Mouse (Mus musculus): ENCODE data around the gene Tmem246. TPM values are rescaled to one million over a fixed set of nuclear protein-coding genes. Genes with fewer than 3 reads are reported as not detected.
A peak's percentile ranks its signal among the peaks of the same experiment; 100 is the strongest.
"Not testable (repeated sequence)": the region's sequence is repeated elsewhere in the genome, so short reads cannot be mapped to it uniquely, and the experiment has no call there.

Gene Tmem246
- total RNA-seq (2021) (10 to 100 TPM in 1 of 2 experiments, 1 to 10 TPM in 1; 9.7 to 14.4 TPM), polyA plus RNA-seq (2012; rRNA removed) (12.8 and 17.0 TPM in 2 replicates)
- long read RNA-seq, transcript Tmem246-201 (2 exons, 2,989 nt), result minor isoform, 10 of 37 reads
- long read RNA-seq, transcript Tmem246-202 (2 exons, 748 nt), result major isoform, 21 of 37 reads
- long read RNA-seq, partial matches to known transcripts, result 0 of 37 reads
- long read RNA-seq, other reads (novel, unspliced or antisense), result 6 of 37 reads

GRCm38 (mm10) chr4:49597183-49598100, at the start of gene Tmem246:
TSS of gene Tmem246 (minus strand) at chr4:49597876.
- peak; percentile 81 for DNase-seq

- no peak for DNase-seq
These were observed 42.2 kb upstream of the Tmem246 start for GRCm38 (mm10) chr4:49639913-49640312.

- DNase-seq, result no peak
These were observed 40.1 kb upstream of the Tmem246 start for GRCm38 (mm10) chr4:49637821-49638220.

DNA sequence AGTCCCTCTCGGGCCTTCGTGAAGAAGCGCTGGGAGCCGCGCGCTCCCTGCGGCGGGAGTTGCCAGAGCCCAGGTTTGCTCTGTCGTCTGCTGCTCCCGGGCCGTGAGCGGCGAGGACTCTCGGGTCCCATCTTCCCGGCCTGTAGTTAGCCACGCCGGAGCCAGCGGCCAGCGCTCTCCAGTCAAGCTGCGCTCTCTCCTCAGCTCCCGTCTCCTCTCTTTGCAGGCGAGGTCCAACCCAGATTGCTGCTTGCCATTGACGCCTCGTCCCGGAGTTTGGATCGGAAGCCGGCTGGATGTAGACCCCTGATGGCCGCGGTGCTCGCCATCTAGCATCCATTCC, 34.4 kb upstream of the Tmem246 start:
- DNase-seq, result no peak

GRCm38 (mm10) chr4:49631319-49632138, 33.9 kb upstream of the Tmem246 start, which contains the start of gene Rnf20:
TSS of gene Rnf20 (plus strand) at chr4:49632006.
- DNase-seq, result peak; percentile 96

GRCm38 (mm10) chr4:49628941-49629340, 31.3 kb upstream of the Tmem246 start:
- no peak for DNase-seq

DNA sequence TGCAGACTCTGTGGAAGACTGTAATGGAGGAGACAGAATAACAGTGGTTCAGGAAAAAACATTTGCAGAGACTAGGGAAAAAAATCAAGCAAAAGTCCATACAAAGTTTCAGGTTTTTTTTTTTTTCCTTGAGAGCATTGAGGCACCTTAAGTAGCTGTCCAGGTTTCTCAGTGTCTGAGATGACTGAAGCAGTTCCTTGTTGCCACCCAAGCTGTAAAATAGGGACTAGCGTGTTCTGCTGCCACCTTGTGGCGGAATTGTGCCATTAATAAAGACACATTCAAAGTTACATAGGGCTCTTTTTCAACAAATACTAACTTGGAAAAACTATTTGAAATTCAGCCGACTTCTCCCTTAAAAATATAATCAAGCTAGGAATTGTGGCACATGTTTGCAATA, 29.3 kb upstream of the Tmem246 start:
- DNase-seq, result peak; percentile 59

- not testable (repeated sequence) for DNase-seq
These were observed 27.3 kb upstream of the Tmem246 start for GRCm38 (mm10) chr4:49624969-49625368.

DNA sequence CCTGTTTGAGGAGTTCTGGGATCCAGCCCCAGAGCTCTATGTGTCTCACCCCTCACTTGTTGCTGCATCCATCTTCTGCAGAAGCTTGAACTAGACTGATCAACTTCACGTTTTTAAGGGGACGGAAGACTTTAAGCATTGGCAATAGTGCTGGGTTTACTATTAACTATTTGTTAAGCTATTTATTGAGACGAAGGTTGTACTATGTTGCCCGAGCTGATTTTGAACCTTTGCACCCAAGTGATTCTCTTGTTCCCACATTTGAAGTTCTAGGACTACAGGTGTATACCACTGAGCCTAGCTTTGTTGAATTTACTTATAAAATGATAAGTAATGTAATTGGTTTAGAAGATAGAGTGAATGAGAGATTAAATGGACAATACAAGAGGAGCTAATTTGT, 26.2 kb upstream of the Tmem246 start:
- no peak for DNase-seq

GRCm38 (mm10) chr4:49622272-49622671, 24.6 kb upstream of the Tmem246 start:
- no peak for DNase-seq

DNA sequence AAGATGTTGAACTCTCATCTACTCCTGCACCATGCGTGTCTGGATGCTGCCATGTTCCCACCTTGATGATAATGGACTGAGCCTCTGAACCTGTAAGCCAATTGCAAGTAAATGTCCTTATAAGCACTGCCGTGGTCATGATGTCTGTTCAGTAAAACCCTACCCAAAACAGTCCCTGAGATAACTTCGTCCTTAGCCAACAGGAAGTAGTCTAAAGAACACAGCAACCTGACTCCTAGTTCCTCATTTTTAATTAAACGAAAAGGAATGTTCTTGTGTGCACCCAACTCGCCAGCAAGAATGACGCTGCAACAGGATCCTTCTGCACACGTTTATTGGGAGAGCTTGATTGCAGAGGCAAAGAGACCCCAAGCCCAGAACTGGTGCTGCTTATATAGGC, 22.2 kb upstream of the Tmem246 start:
- not testable (repeated sequence) for DNase-seq

DNA sequence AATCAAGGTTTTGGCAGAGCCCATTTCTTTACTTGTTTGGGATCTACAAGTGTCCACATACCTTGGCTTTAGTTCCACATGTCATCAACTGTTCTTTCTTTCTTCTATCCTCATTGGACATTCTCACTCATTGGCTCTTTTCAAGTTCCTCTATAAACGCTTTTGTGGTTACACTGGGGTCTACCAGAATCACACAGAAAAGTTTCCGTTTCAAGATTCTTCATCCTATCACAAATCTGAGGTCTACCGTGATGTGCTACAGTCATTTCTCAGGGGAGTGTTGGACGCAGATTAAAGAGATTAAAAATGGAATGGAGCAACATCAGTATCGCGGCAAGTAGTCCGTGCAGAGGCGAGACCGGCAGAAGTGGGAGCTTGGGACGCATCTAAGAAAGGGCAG, 19.2 kb upstream of the Tmem246 start:
- DNase-seq, result no peak

DNA sequence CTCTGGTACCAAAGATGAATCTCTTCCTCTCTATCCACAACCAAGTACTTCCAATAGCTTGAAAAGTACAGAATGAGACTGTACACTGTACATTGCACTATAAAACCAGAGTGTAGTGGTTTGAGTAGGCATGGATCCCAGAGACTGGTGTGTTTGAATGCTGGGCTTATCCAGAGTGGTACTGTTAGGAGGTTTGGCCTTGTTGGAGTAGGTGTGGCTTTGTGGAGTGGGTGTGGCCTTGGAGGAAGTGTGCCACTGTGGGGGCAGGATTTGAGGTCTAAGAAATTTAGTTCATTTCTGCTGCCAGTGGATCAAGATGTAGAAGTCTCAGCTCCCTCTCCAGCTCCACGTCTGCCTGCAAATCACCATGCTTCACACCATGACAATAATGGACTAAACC, 7.8 kb upstream of the Tmem246 start:
- no peak for DNase-seq

DNA sequence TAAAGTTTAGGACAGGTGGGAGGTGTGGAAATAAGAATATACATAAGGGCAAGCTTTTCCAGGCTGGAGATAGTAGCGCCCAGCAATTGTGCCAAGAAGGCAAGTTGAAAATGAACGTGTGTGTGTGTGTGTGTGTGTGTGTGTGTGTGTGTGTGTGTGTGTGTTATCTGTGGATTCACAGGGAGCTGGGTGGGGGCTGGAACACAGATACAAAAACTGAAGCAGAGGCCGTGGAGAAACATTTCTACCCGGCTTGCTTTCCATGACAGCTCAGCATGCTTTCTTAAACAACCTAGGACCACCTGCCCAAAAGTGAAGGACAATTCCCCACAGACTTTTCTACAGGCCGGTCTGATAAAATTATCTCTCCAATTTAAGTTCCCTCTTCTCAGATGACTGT, 6.9 kb upstream of the Tmem246 start:
- no peak for DNase-seq

GRCm38 (mm10) chr4:49604016-49604546, 6.4 kb upstream of the Tmem246 start:
- DNase-seq, result no peak

- no peak for DNase-seq
These were observed 5.5 kb upstream of the Tmem246 start for GRCm38 (mm10) chr4:49603161-49603560.

DNA sequence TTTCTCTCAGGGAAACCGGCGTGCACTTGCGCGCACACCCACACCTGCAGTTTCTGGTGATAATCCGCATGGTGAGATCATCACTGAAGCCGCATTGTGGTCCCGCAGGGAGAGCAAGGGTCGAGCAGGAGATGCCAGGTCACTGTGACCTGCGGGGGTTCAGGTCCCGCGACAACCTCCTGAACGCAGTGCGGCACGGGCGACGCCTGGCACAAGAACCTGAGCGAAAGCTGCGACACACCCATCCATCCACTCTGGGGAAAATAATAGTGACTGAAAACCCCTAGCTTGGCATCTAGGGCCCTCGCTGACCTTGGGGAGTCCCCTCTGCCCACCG, 862 bp downstream of the Tmem246 start:
- DNase-seq, result no peak

DNA sequence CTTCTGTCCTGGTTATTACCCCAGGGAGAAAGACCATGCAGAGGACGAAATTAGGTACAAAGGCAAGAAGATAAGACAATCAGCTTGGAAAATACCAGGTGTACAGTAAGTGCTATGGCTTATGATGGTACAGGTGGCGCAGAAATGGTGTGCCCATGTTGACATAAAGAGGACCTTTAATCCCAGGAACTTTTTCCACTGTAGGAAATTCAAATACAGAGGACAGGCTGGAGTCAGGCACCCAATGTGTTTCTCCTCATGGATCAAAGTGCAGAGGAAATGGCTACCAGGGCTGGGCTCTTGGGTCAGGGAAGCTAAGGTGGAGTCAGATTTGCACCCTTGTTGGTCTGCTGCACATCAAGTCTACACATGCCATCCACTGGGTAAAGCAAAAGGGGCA, 7.5 kb downstream of the Tmem246 start:
- no peak for DNase-seq

DNA sequence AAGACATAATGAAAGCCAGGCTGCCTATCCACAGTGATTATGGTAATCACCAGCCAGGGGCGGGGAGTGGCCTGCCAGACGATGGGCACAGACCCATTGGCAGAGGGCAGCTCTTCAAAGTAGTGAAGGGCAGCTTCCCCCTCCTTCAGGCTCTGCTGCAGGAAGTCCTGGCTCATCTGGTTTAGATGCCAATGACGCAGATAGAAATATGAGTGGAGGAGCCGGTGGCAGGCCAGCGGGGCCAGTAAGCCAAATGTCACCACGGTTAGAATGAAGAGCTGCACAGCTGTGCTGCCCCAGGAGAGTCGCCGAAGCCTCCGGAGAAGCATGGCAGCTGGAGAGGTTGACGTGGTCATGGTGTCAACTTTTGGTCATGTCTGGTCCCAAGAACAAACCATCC, 10.9 kb downstream of the Tmem246 start:
- no peak for DNase-seq

GRCm38 (mm10) chr4:49585524-49586101, 12.1 kb downstream of the Tmem246 start:
- DNase-seq, result no peak

- DNase-seq, result no peak
These were observed 13.5 kb downstream of the Tmem246 start for GRCm38 (mm10) chr4:49583965-49584831.

Data from adrenal gland, adult 2 months (tissue).